Comparison of ENCODE assay signal across 13 mouse cellular contexts in genomic region chr12:100315119-100315885, GRCm38 (mm10).
DNase-seq lines count a peak whose midpoint lies in the region; ATAC-seq lines count a peak whose summit lies in the region.
"Had no signal": no experiment of that assay in that cellular context is flagged by ENCODE, and none has a peak within 500 bp of the region (broad histone marks: within the 10 kb centered on the region; RNA-seq: fewer than 3 reads in every experiment).

No protein-coding gene starts in this region.

- intact Hi-C loops in gastrocnemius, postnatal 14 days (cut with DNase I; ENCODE audit: low total_unique reads), result no loop called here

- H3K27me3 ChIP-seq in hindbrain, embryonic 13.5 days, result no peaks in the 10 kb centered on the region
- H3K27me3 ChIP-seq: megakaryocyte, embryonic 14.5 days; Patski had no signal

- peak overlapping the region; percentile 85 for H3K27ac ChIP-seq in hindbrain, embryonic 13.5 days

- no peaks in the 10 kb centered on the region for H3K9me3 ChIP-seq in hindbrain, embryonic 13.5 days
- H3K9me3 ChIP-seq: megakaryocyte, embryonic 14.5 days had no signal

- ATAC-seq in hindbrain, embryonic 13.5 days (ENCODE audit: low FRiP score), result peak; percentile 55
- ATAC-seq: liver, postnatal 0 days; Patski had no signal

- H3K4me3 ChIP-seq in hindbrain, embryonic 13.5 days, result no peak overlapping the region
- H3K4me3 ChIP-seq: megakaryocyte, embryonic 14.5 days had no signal

- peaks cover 9% of the 10 kb centered on the region for H3K36me3 ChIP-seq in hindbrain, embryonic 13.5 days

- WGBS in hindbrain, embryonic 13.5 days, result 48% methylated on average over 8 of the region's 8 CpGs

- DNase-seq in gastrocnemius, postnatal 14 days, result peak; percentile 34
- DNase-seq in gastrocnemius, postnatal 25 days, result no peak
- peak; percentile 54 for DNase-seq in 3T3-L1 (ENCODE audit: low read depth, low spot score)
- peak; percentile 80 for DNase-seq in cerebellum, adult 9-10 months
- no peak for DNase-seq in adrenal gland, adult 18-20 months (ENCODE audit: low spot score in 2 of 2)
- no peak for DNase-seq in adrenal gland, postnatal 14 days
- no peak for DNase-seq in ovary, postnatal 10 days (ENCODE audit: low spot score)
- DNase-seq: gastrocnemius, postnatal 10 days; heart, postnatal 14 days; liver, postnatal 0 days had no signal

- peak overlapping the region; percentile 39 for H3K9ac ChIP-seq in hindbrain, embryonic 13.5 days
- H3K9ac ChIP-seq: liver, postnatal 0 days had no signal

- peaks cover 73% of the 10 kb centered on the region for H3K4me1 ChIP-seq in hindbrain, embryonic 13.5 days (replicated peaks)

- H3K4me2 ChIP-seq in hindbrain, embryonic 13.5 days, result no peak overlapping the region

Comparison
In these comparisons a context has a peak if more than half of its experiments do, and no peak if none do; other contexts are left out.
1. DNase-seq: peak in gastrocnemius, postnatal 14 days (single experiment), 3T3-L1 (single experiment) and cerebellum, adult 9-10 months (single experiment); none in gastrocnemius, postnatal 25 days (single experiment), adrenal gland, adult 18-20 months (0 of 2), adrenal gland, postnatal 14 days (single experiment) and ovary, postnatal 10 days (single experiment).